Mouse (Mus musculus) ovary, postnatal 10 days (tissue): ENCODE results near the gene Otud7a.
A peak's percentile ranks its signal among the peaks of the same experiment; 100 is the strongest.
"Not testable (repeated sequence)": the region's sequence is repeated elsewhere in the genome, so short reads cannot be mapped to it uniquely, and the experiment has no call there.

Experiments used
- DNase-seq: peaks from one replicate; pipeline ENCODE4 v3.0.0; 2022; ENCODE audit warnings: low spot score

The Otud7a gene

DNA sequence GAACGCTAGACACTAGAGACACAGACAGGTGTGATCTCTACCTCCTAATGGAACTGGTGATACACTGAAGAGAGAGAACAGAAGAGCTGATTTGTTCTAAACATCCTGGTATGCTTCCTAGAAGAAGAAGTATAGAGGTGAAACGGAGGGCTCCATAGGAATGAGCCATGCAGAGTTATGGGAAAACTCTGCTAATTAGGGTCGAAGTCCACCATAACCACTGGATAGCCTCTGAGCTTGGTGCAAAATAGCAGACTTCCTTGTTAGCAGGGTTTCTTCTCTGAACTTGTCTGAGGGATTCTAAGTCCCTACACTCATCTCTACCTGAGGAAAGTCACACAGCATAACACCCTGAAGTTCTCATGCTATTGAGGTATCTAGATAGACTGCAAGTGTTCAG, 114.4 kb downstream of the Otud7a start:
- DNase-seq = no peak

GRCm38 (mm10) chr7:63559679-63560078, 115.1 kb downstream of the Otud7a start:
- no peak for DNase-seq

GRCm38 (mm10) chr7:63583310-63583709, 138.8 kb downstream of the Otud7a start:
- DNase-seq = no peak

- no peak for DNase-seq
Measured at GRCm38 (mm10) chr7:63586184-63586870, 141.8 kb downstream of the Otud7a start.

DNA sequence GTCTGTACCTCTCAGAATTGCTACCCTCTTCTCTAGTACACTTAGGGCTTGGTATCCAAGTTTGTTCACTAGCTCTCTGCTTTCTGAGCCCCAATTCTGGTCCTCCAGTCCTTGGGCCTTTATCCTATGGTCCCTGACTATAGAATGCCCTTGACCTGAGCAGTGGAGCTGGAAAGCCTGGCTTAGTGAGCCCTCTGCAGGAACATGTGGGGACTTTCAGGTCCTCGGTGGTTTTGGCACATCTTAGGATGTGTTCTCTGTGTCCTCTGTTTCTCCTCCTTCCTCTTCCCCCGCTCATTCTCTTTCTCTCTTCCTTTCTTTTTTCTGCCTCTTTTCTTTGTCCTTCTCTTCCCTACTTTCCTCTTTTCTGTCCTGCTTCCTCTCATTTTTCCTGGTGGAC, 145.8 kb downstream of the Otud7a start:
- DNase-seq = no peak

DNA sequence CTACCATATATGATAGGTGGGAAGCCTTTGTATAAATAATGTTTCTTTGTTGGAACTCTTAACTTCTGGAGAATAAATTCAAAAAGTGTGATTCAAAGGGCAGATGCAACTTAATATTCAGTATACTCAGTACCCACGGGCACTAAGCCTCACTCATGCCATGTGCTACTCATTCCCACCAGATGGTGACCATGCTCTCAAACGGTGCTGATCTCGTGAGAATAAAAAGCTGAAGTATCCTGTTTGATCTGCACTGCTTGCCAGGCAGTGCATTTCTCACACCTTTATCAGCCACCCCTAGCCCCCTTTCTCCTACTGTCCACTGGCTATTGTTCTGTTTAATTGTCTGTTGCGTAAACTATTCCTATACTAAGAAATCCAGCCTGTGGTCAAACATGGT, 146.8 kb downstream of the Otud7a start:
- no peak for DNase-seq

- DNase-seq = no peak
Measured at GRCm38 (mm10) chr7:63592061-63592460, 147.5 kb downstream of the Otud7a start.

DNA sequence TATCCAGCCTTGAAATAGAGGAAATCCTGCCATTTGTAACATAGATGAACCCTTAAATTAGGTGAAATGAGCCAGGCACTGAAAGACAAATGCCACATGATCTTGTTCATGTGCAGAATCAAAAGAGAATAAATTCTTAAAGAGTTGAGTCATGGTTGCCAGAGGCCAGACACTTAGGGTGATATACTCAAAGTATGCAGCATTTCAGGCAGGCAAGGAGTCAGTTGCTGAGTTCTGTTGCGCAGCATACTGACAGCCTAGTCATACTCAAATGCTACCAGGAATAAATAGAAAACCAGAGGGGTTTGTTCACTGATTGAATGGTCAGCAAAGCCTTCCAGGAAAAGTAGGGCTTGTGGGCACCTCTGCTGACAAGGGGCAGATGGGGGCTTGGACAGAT, 160.3 kb downstream of the Otud7a start:
- DNase-seq = no peak

- DNase-seq = no peak
Measured at GRCm38 (mm10) chr7:63617018-63617417, 172.5 kb downstream of the Otud7a start.

DNA sequence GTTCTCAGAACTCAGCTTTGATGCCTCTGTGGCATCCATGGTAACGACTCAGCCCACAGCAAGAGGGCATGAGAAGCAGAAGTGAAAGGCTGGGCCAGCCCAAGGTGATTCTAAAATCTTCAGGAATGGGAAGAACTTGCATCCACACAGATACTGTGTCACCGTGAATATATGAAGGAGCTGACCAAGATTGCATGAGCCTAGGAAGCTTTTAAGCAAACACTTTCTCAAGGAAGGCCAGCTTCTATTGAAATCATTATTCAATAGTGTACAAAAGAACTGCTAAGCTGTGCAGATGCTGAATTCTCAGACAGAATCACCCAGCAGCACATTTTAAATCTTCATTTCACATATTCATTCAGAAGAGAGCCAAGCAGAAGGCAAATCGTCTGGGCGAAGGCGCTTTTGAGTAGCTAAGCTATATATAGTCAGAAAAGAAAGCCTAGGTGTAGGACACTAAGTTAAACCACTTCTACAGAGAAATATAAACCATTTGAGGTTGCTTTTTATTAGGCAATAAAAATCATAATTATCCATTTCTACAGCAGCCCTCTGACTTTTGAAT, 176.3 kb downstream of the Otud7a start:
- DNase-seq = no peak

GRCm38 (mm10) chr7:63637651-63638050, 193.1 kb downstream of the Otud7a start:
- no peak for DNase-seq

- DNase-seq = no peak
Measured at GRCm38 (mm10) chr7:63644002-63644401, 199.5 kb downstream of the Otud7a start.

DNA sequence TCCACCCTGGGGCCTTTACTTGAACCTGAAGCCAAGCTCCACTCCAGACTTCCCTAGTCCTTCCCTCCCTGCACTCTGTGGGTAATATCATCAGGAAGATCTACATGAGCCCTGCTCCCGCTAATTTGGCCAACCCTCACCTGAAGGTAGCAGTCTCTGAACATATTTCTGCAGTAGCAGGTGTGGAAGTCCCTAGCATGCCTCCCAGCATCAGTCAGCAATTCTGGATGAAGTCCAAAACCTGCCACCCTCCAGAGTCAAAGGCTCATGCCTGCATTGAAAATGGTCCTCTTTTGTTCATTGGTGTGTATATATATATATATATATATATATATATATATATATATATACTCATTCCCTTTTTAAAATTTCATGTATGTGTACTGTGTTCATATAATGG, 202.6 kb downstream of the Otud7a start:
- no peak for DNase-seq

GRCm38 (mm10) chr7:63660261-63660660, 215.7 kb downstream of the Otud7a start:
- no peak for DNase-seq

- no peak for DNase-seq
Measured at GRCm38 (mm10) chr7:63662757-63663156, 218.2 kb downstream of the Otud7a start.

DNA sequence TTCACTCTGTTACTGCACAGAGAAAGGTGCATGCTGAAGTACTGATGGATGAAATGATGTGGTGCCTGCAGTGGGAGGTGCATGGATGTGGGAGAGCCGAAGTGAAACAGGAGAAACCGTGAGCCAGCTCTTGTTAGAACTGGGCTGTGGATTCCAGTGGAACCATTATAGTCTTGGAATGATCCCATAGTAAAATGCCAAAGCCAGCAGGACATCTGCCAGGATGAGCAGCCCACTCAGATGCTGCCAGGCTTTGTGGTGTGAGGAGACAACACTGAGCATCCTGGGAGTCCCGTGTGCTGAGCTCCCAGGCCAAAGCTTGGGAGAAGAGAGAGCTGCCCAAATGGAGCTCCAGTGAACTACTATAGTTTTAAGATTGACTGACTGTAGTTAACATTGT, 220.9 kb downstream of the Otud7a start:
- DNase-seq = no peak

DNA sequence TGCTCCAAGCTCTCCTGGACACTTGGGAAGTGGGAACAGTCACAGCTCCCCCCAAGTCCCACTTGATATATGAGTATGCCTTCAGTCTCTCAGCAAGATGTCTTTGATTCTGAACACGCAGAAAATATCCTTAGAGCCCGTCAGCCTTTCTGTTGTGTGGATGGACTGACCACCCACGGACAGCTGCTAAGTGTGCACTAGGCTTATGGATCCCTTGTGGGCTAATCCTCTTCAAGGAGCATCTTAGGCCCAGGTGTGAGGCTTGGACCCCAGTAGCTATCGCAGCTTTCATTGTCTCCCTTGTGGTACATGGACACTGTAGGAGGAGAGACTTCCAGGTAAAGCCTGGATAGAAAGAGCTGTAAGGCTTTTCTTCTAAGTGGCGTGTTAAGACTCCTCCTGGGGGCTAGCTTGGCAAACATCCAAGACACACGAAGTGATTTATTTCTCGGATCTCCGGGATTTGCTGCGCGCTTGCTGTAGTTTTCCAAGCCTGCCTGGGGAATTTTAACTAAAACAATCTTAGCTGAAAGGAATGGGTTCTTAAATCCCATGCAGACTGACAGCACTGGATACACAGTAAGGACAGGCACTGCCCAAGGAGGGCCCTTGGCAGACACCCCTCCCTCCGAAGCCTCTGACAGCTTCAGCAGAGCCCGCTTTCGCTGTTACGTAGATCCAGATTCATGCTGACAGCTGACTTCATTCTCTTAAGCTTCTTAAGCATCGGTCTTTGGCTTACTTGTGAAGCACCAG, 223.6 kb downstream of the Otud7a start:
- no peak for DNase-seq

DNA sequence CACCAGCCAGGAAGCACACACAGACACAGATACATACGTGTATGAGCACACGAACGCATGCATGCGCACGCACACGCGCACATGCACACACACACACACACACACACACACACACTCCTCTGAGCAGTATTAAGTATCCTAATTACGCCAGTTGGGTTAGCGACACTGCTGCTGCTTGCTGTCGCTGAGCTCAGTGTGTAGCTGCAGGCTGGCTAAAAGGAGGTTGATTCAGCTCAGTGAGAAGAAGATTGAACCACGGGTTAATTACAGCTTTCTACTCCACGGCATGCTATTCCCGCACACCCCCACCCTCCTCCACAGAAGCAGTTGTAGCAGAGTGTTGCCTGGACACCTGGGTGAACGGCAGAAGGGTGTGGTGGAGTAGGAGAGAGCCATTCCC, 224.4 kb downstream of the Otud7a start:
- DNase-seq = no peak

GRCm38 (mm10) chr7:63670911-63671310, 226.4 kb downstream of the Otud7a start:
- not testable (repeated sequence) for DNase-seq

- DNase-seq = peak; percentile 5
Measured at GRCm38 (mm10) chr7:63671904-63672303, 227.4 kb downstream of the Otud7a start.

DNA sequence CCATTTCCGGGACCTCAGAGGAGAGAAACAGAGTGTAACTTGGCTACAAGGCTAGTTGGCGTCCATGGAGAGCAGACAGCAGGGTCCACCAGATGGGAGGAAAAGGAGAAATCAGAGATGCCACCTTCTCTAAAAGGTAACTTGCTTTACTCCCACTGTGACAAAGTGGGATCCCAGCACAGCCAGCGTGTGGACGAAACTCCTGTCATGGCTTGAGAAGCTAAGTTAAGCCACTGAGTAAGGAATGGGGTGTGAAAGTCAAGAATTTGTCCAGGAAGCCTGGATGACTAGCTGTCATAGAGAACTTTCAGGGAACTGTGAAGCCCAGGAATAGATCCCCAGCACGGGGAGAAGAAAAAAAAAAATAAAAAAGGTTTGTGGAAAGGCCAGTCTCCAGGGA, 232.1 kb downstream of the Otud7a start:
- DNase-seq = no peak

- no peak for DNase-seq
Measured at GRCm38 (mm10) chr7:63677149-63677548, 232.6 kb downstream of the Otud7a start.

DNA sequence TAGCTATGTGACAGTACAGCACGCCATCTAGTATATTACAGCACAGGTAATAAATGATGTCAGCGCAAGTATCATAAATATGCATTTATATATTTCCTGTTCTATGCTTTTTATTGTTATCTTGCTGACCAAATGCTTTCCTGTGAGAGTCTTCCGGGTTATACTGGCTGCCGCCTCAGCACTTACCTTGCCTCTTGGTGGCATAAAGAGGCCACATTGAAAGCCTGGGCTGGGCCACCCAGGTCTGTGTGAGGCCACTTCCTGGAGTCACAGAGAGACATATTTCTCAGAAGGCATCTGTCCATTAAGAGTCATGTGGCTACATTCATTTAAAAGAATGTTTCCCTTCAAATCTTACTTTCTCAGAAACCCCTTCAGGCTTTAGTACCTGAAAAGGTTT, 242.5 kb downstream of the Otud7a start:
- no peak for DNase-seq
